ENCODE assay signal across 8 mouse cellular contexts in genomic region chr8:88201641-88202040, GRCm38 (mm10). TPM values are rescaled to one million over a fixed set of nuclear protein-coding genes. Genes with fewer than 3 reads are reported as not detected.
A peak's percentile ranks its signal among the peaks of the same experiment; 100 is the strongest.
DNase-seq lines count a peak whose midpoint lies in the region; ATAC-seq lines count a peak whose summit lies in the region.

No protein-coding gene starts in this region.

- H3K4me3 ChIP-seq in lung, embryonic 16.5 days (ENCODE audit: low read length), result no peak overlapping the region; the same call in 1 of the 2 replicates
- peak overlapping the region; percentile 80; the same call in 1 of the 2 replicates for H3K4me3 ChIP-seq in limb, embryonic 13.5 days
- 0 out of 2 replicates have a peak overlapping the region, but pooled peaks have one; percentile 1 for H3K4me3 ChIP-seq in neural tube, embryonic 15.5 days (replicated peaks)

- no peak for ATAC-seq in lung, embryonic 16.5 days (ENCODE audit: low read depth)
- no peak for ATAC-seq in limb, embryonic 13.5 days (ENCODE audit: low FRiP score, low read depth)
- no peak for ATAC-seq in neural tube, embryonic 15.5 days (ENCODE audit: low FRiP score)

- no peak overlapping the region for H3K27ac ChIP-seq in lung, embryonic 16.5 days (ENCODE audit: low read length)
- peak overlapping the region; percentile 22; the same call in 1 of the 2 replicates for H3K27ac ChIP-seq in limb, embryonic 13.5 days
- no peak overlapping the region for H3K27ac ChIP-seq in neural tube, embryonic 15.5 days (replicated peaks)

- no peaks in the 10 kb centered on the region for H3K27me3 ChIP-seq in lung, embryonic 16.5 days (ENCODE audit: control insufficient read depth, insufficient read depth, low read depth, low read length)
- no peaks in the 10 kb centered on the region for H3K27me3 ChIP-seq in limb, embryonic 13.5 days
- H3K27me3 ChIP-seq in neural tube, embryonic 15.5 days (replicated peaks), result no peaks in the 10 kb centered on the region

- DNase-seq in adrenal gland, postnatal 14 days, result peak; percentile 11
- DNase-seq in adrenal gland, adult 18-20 months (ENCODE audit: low spot score in 2 of 2), result no peak
- no peak for DNase-seq in lung, postnatal 36 days
- no peak for DNase-seq in urinary bladder, postnatal 36 days (ENCODE audit: low spot score in 2 of 2)
- DNase-seq in spleen, postnatal 36 days (ENCODE audit: low spot score in 2 of 2), result no peak

- H3K9me3 ChIP-seq in lung, embryonic 16.5 days (ENCODE audit: control insufficient read depth, low read length), result no peaks in the 10 kb centered on the region
- no peaks in the 10 kb centered on the region for H3K9me3 ChIP-seq in limb, embryonic 13.5 days
- H3K9me3 ChIP-seq in neural tube, embryonic 15.5 days (replicated peaks), result no peaks in the 10 kb centered on the region

- H3K9ac ChIP-seq in lung, embryonic 16.5 days (ENCODE audit: low read length), result no peak overlapping the region; the same call in 1 of the 2 replicates
- H3K9ac ChIP-seq in limb, embryonic 13.5 days, result peak overlapping the region; percentile 82; the same call in 1 of the 2 replicates
- H3K9ac ChIP-seq in neural tube, embryonic 15.5 days (replicated peaks), result 0 out of 2 replicates have a peak overlapping the region, but pooled peaks have one; percentile 86

- WGBS in lung, embryonic 16.5 days, result 46% methylated on average over 3 of the region's 3 CpGs
- 35% methylated on average over 3 of the region's 3 CpGs for WGBS in limb, embryonic 13.5 days
- WGBS in neural tube, embryonic 15.5 days, result 58% methylated on average over 3 of the region's 3 CpGs

- peaks cover 6% of the 10 kb centered on the region; the same call in 1 of the 2 replicates for H3K36me3 ChIP-seq in lung, embryonic 16.5 days (ENCODE audit: control insufficient read depth, insufficient read depth, low read length)
- H3K36me3 ChIP-seq in limb, embryonic 13.5 days, result peaks cover 13% of the 10 kb centered on the region
- no peaks in the 10 kb centered on the region for H3K36me3 ChIP-seq in neural tube, embryonic 15.5 days

- peaks cover 21% of the 10 kb centered on the region for H3K4me1 ChIP-seq in lung, embryonic 16.5 days (replicated peaks; ENCODE audit: control insufficient read depth, insufficient read depth, low read length)
- peaks cover 34% of the 10 kb centered on the region for H3K4me1 ChIP-seq in limb, embryonic 13.5 days
- H3K4me1 ChIP-seq in neural tube, embryonic 15.5 days, result peaks cover 55% of the 10 kb centered on the region

- H3K4me2 ChIP-seq in lung, embryonic 16.5 days (ENCODE audit: low read depth, low read length), result peak overlapping the region; percentile 94
- H3K4me2 ChIP-seq in limb, embryonic 13.5 days (replicated peaks), result peak overlapping the region; percentile 95
- H3K4me2 ChIP-seq in neural tube, embryonic 15.5 days, result peak overlapping the region; percentile 88

RNA-seq across cellular contexts. Expression of gene Tent4b, which starts 2.6 kb away (rescaled TPM):
- 32.0 and 32.5 TPM in 2 replicates for total RNA-seq in adrenal gland, postnatal 14 days (2021)
- total RNA-seq in adrenal gland, adult 18-20 months (2021), result 10 to 100 TPM; 30.2 to 31.4 TPM
- 5.1 and 6.2 TPM in 2 replicates for polyA plus RNA-seq in lung, embryonic 16.5 days (2015; fragmentation: Nextera tagmentation; extraction: Ambion mirVana)
- 8.5 and 8.7 TPM in 2 replicates for polyA plus RNA-seq in limb, embryonic 13.5 days (2015; fragmentation: Nextera tagmentation; extraction: Ambion mirVana)
- polyA plus RNA-seq in neural tube, embryonic 15.5 days (2015; fragmentation: Nextera tagmentation; extraction: Ambion mirVana), result 8.5 and 9.7 TPM in 2 replicates
